Mouse (Mus musculus) heart, postnatal 25 days (tissue): ENCODE results near the gene Filip1. TPM values are rescaled to one million over a fixed set of nuclear protein-coding genes. Genes with fewer than 3 reads are reported as not detected.
A peak's percentile ranks its signal among the peaks of the same experiment; 100 is the strongest.

ENCODE experiments used
- DNase-seq: peaks from one replicate; pipeline ENCODE4 v3.0.0; 2022; ENCODE audit warnings: low spot score
- intact Hi-C: fragments of 180-260 bp; cut with DNase I; formaldehyde crosslinking; loops from one replicate; pipeline ENCODE4 v1.15.1; 2025
- total RNA-seq, 2 experiments: library from RNA; stranded (reverse); gene quantifications; 2 replicates each; pipeline ENCODE4 v1.2.3; 2021

Filip1 gene
- total RNA-seq, 2 experiments from 2014 or later, result 122 to 129 TPM

- no peak for DNase-seq
- intact Hi-C loops, result no loop called here
Observed at GRCm38 (mm10) chr9:79919750-79920539, 92.7 kb downstream of the Filip1 start.

GRCm38 (mm10) chr9:79919303-79919721 is 93.3 kb downstream of the Filip1 start:
- DNase-seq, result no peak

DNA sequence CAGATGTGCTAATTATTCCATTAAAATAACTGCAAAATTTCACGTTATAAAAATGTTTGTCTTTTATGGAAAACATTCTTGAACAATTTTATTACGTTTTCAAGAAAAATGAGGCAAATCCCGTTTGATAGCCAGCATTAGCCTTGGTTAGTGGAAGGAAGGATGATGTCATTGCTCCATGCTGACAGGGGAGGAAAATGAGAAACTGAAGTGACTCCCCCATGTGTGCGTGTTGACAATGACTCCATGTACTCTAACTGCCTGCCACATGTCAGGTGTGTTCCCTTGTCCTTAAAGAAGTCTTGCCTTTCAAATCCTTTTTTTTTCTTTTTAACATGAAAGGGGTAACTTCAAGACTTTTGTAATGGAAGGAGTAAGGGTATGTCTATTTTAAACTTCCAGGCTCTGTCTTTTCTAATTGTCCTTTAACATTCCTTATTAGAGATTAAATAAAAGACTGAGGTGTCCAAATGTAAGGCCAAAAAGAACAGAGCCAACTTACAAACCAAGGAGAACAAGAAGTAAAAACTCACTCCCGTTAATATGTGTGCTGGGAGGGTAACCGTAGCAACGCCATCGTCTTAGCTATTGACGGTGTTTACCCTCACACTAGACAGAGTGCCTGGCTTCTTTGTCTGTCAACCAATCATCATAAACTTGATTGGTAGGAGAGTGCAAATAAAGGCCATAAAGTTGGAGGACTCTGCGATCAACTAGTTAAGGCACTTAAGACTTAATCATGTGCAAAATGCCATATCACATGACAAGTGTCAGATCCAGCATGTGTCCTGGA is 94.1 kb downstream of the Filip1 start:
- intact Hi-C loops, result no loop called here
- no peak for DNase-seq

More at GRCm38 (mm10) chr9:79919303-79919721, 93.3 kb downstream of the Filip1 start:
- intact Hi-C loops, result no loop called here

- no peak for DNase-seq
- intact Hi-C loops, result no loop called here
Observed at GRCm38 (mm10) chr9:79914276-79914675, 98.4 kb downstream of the Filip1 start.

DNA sequence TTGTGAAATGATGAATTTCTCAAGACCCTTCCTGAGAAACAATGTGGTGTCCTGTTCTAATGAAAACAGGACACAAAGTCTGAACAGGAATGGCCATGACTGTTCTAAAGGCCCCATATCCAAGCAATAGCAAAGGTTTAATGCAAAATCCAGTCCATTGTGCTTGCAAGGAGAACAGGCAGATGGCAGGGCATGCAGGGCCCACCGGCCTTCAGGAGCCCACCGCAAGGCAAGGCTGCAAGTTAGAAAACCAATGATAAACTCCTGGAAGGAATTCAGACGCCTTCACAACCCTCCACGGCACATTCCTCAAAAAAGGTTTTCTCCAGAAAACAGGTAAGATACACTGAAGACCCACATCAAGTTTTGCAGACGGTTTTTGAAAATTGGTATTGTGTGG is 99.7 kb downstream of the Filip1 start:
- intact Hi-C loops, result no loop called here
- no peak for DNase-seq

GRCm38 (mm10) chr9:79910166-79910565 is 102.5 kb downstream of the Filip1 start:
- no peak for DNase-seq
- intact Hi-C loops, result no loop called here

GRCm38 (mm10) chr9:79898815-79899214 is 113.8 kb downstream of the Filip1 start:
- intact Hi-C loops, result no loop called here
- no peak for DNase-seq

GRCm38 (mm10) chr9:79894665-79895064 is 118.0 kb downstream of the Filip1 start:
- intact Hi-C loops, result no loop called here
- no peak for DNase-seq

DNA sequence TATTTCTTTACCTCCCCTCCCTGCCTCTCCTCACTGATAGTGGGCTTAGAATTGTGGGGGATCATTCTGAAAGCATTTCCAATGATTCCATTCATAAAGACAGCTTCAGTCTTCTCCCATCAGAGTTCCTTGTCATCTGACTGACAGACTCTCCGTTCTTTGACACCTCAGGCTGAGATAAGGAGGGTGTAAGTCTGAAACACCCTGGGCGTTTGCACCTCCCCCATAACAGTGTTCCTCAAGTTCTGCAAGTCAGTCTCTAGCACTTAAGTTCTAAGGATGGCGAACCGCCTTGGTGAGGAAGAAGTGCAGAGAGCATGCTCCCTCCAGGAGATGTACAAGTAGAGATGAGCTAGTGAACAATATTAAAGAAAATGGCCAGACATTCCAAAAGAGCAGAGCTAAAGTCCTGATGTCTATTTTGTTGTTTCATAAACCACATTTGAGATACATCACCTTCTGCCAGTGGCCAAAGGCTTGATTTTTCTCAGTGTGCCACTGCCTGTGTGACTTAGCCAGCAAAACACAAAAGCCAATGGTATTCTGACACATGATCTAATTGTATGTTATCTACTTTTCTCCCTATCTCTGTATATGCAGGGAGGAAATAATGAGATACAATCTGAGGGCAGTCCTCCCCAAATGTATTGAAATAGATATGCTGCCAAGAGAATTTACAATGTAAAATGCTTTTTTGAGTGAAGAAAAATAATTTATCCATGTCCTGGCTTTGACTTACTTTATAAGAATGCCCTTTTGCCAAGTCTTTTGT is 118.6 kb downstream of the Filip1 start:
- intact Hi-C loops, result no loop called here
- no peak for DNase-seq

- DNase-seq, result no peak
- intact Hi-C loops, result no loop called here
Observed at GRCm38 (mm10) chr9:79892183-79892582, 120.5 kb downstream of the Filip1 start.

DNA sequence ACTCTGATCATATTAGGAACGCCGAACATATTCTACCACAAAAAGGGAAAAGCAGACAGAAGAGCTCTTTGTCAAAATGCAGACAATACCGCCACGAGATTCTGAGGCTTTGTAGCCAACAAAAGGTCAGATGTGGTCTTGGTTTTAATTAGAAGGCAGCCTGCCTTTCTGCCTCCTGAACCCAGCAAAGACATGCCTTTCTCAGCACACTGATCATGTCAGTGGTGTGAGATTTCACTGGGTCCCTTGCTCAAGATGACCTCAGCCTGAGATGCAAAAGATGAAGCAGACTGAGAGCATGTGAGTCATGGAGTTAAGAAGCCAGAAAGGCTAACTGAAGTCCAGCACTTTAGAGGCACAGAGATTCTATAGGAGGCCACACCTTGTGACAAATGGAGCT is 122.2 kb downstream of the Filip1 start:
- intact Hi-C loops, result no loop called here
- no peak for DNase-seq

GRCm38 (mm10) chr9:79889132-79889531 is 123.5 kb downstream of the Filip1 start:
- intact Hi-C loops, result loop anchor here (5.0 kb wide), 1 partner anchor 88 kb away; no protein-coding TSS in a partner anchor
- DNase-seq, result no peak

DNA sequence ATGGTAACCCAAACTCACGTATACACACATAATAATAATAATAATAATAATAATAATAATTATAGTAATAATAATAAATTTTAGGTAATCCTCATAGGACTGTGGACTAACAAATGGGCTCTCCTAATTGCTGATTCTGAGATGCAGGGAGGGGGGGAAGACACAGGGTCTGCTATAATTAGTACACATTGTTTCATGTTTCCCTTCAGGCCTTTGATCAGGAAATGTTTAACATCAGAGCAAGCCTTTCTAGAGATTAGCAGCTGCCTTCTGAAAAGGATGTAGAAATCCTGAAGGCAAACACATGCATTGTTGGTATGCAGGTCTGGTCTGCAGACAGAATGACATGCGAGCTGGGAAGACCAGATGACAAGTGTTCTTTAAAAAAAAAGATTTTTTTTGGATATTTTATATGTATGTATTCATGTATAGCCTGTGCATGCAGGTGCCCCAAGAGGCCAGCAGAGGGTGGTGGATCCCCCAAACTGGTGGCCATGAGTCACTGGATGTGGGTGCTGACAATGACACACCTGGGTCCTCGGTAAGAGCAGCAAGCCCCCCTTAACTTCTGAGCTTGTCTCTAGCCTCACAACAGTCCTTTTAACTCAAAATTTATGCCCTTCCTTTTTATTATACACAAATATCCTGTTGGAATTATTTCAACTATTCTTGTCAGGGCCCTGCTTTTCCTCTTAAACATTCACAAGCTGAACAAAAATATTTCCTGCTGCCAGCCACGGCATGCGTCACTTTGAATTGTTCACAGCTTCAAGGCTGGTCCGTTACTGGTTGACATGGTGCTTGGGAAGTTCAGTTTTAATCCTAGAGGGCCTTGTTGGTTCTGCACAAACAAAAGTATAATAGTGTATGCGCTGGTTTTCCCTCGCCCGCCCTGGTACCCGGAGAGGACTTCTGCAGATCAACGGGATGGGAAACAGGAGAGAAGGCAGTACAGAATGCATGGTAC is 127.1 kb downstream of the Filip1 start:
- intact Hi-C loops, result loop anchor here (5.0 kb wide), 1 partner anchor 92 kb away; no protein-coding TSS in a partner anchor
- DNase-seq, result no peak

- intact Hi-C loops, result no loop called here
- DNase-seq, result no peak
Observed at GRCm38 (mm10) chr9:79883139-79883538, 129.5 kb downstream of the Filip1 start.

GRCm38 (mm10) chr9:79880031-79880430 is 132.6 kb downstream of the Filip1 start:
- no peak for DNase-seq
- intact Hi-C loops, result no loop called here

DNA sequence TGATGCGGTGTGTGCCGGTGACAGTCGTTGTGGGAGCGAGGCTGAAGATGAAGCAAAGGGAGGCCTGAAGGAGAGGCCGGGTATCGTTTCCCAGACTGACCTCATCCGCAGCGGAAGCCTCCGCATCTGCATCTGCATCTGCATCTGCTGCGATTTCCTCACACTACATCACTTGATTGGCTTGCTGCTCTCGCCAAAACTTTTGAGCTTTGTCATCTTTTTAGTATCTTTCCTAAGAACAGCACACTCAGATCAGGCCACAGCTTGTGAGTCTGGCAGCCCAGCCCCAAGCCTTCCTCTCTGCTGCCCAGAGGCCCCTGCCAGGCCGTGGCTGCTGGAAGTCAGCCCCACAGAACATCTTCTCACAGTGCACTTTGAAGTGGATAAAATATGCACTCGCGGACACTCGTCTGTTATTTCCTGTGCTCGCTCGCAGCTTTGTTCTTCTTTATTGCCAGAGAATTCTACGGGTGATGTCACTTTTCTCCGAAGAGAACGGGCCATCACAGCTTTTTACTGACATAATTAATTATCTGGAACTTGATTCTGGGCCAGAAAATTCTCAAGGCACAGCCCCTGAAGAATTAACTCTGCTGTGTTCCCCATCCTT is 137.0 kb downstream of the Filip1 start:
- intact Hi-C loops, result no loop called here
- peak; percentile 32 for DNase-seq

GRCm38 (mm10) chr9:79872598-79872997 is 140.1 kb downstream of the Filip1 start:
- no peak for DNase-seq
- intact Hi-C loops, result no loop called here

GRCm38 (mm10) chr9:79869512-79869911 is 143.1 kb downstream of the Filip1 start:
- intact Hi-C loops, result no loop called here
- no peak for DNase-seq

- intact Hi-C loops, result loop anchor here (2.0 kb wide), 1 partner anchor 135 kb away; no protein-coding TSS in a partner anchor
- no peak for DNase-seq
Observed at GRCm38 (mm10) chr9:79865998-79866397, 146.7 kb downstream of the Filip1 start.
